Mouse (Mus musculus): ENCODE results near the gene Gabbr2.
A peak's percentile ranks its signal among the peaks of the same experiment; 100 is the strongest.

Gene Gabbr2

GRCm38 (mm10) chr4:46729306-46730042 lies 262.2 kb downstream of the Gabbr2 start:
- DNase-seq (ENCODE audit: extremely low read depth, insufficient read length, low spot score): no peak

- DNase-seq (ENCODE audit: extremely low read depth, insufficient read length, low spot score): no peak
Measured at GRCm38 (mm10) chr4:46728231-46728630, 263.4 kb downstream of the Gabbr2 start.

GRCm38 (mm10) chr4:46727153-46727552 lies 264.5 kb downstream of the Gabbr2 start:
- DNase-seq (ENCODE audit: extremely low read depth, insufficient read length, low spot score): no peak

- no peak for DNase-seq (ENCODE audit: extremely low read depth, insufficient read length, low spot score)
Measured at GRCm38 (mm10) chr4:46720821-46721557, 270.7 kb downstream of the Gabbr2 start.

- DNase-seq (ENCODE audit: extremely low read depth, insufficient read length, low spot score): no peak
Measured at GRCm38 (mm10) chr4:46720070-46720469, 271.6 kb downstream of the Gabbr2 start.

- DNase-seq (ENCODE audit: extremely low read depth, insufficient read length, low spot score): no peak
Measured at GRCm38 (mm10) chr4:46718624-46719023, 273.0 kb downstream of the Gabbr2 start.

GRCm38 (mm10) chr4:46717156-46717555 lies 274.5 kb downstream of the Gabbr2 start:
- no peak for DNase-seq (ENCODE audit: extremely low read depth, insufficient read length, low spot score)

- no peak for DNase-seq (ENCODE audit: extremely low read depth, insufficient read length, low spot score)
Measured at GRCm38 (mm10) chr4:46716361-46716760, 275.3 kb downstream of the Gabbr2 start.

- no peak for DNase-seq (ENCODE audit: extremely low read depth, insufficient read length, low spot score)
Measured at GRCm38 (mm10) chr4:46710523-46710922, 281.1 kb downstream of the Gabbr2 start.

- no peak for DNase-seq (ENCODE audit: extremely low read depth, insufficient read length, low spot score)
Measured at GRCm38 (mm10) chr4:46710018-46710417, 281.7 kb downstream of the Gabbr2 start.

GRCm38 (mm10) chr4:46709492-46709891 lies 282.2 kb downstream of the Gabbr2 start:
- no peak for DNase-seq (ENCODE audit: extremely low read depth, insufficient read length, low spot score)

GRCm38 (mm10) chr4:46705739-46706138 lies 285.9 kb downstream of the Gabbr2 start:
- DNase-seq (ENCODE audit: extremely low read depth, insufficient read length, low spot score): no peak

GRCm38 (mm10) chr4:46703146-46703545 lies 288.5 kb downstream of the Gabbr2 start:
- DNase-seq (ENCODE audit: extremely low read depth, insufficient read length, low spot score): peak; percentile 80

GRCm38 (mm10) chr4:46700223-46700651 lies 291.4 kb downstream of the Gabbr2 start:
- DNase-seq (ENCODE audit: extremely low read depth, insufficient read length, low spot score): no peak

- DNase-seq (ENCODE audit: extremely low read depth, insufficient read length, low spot score): no peak
Measured at GRCm38 (mm10) chr4:46696467-46696866, 295.2 kb downstream of the Gabbr2 start.

GRCm38 (mm10) chr4:46690565-46690964 lies 301.1 kb downstream of the Gabbr2 start:
- DNase-seq (ENCODE audit: extremely low read depth, insufficient read length, low spot score): no peak

GRCm38 (mm10) chr4:46690023-46690420 lies 301.7 kb downstream of the Gabbr2 start:
- DNase-seq (ENCODE audit: extremely low read depth, insufficient read length, low spot score): no peak

GRCm38 (mm10) chr4:46689397-46690022 lies 302.2 kb downstream of the Gabbr2 start:
- no peak for DNase-seq (ENCODE audit: extremely low read depth, insufficient read length, low spot score)

GRCm38 (mm10) chr4:46688213-46688832 lies 303.4 kb downstream of the Gabbr2 start:
- DNase-seq (ENCODE audit: extremely low read depth, insufficient read length, low spot score): no peak

GRCm38 (mm10) chr4:46684160-46684559 lies 307.5 kb downstream of the Gabbr2 start:
- DNase-seq (ENCODE audit: extremely low read depth, insufficient read length, low spot score): no peak

GRCm38 (mm10) chr4:46676646-46677045 lies 315.0 kb downstream of the Gabbr2 start:
- DNase-seq (ENCODE audit: extremely low read depth, insufficient read length, low spot score): no peak
